14 mouse cellular contexts compared by ENCODE assay signal in genomic region chr10:43588470-43589177, GRCm38 (mm10). TPM values are rescaled to one million over a fixed set of nuclear protein-coding genes. Genes with fewer than 3 reads are reported as not detected.
DNase-seq lines count a peak whose midpoint lies in the region; ATAC-seq lines count a peak whose summit lies in the region.
"Had no signal": no experiment of that assay in that cellular context is flagged by ENCODE, and none has a peak within 500 bp of the region (broad histone marks: within the 10 kb centered on the region; RNA-seq: fewer than 3 reads in every experiment).

No protein-coding gene starts in this region.

- no peaks in the 10 kb centered on the region for H3K9me3 ChIP-seq in hindbrain, embryonic 12.5 days (replicated peaks)
- H3K9me3 ChIP-seq in hindbrain, embryonic 11.5 days (ENCODE audit: control insufficient read depth, low read length) = no peaks in the 10 kb centered on the region
- no peaks in the 10 kb centered on the region for H3K9me3 ChIP-seq in liver, embryonic 16.5 days (replicated peaks; ENCODE audit: control insufficient read depth, low read length)
- H3K9me3 ChIP-seq: forebrain, embryonic 10.5 days; midbrain, embryonic 10.5 days had no signal

- H3K4me3 ChIP-seq in hindbrain, embryonic 12.5 days = no peak overlapping the region
- H3K4me3 ChIP-seq in hindbrain, embryonic 11.5 days (ENCODE audit: low read depth, low read length) = no peak overlapping the region
- no peak overlapping the region for H3K4me3 ChIP-seq in liver, embryonic 16.5 days (ENCODE audit: low read depth, low read length)
- H3K4me3 ChIP-seq: forebrain, embryonic 10.5 days; midbrain, embryonic 10.5 days; myocyte had no signal

- 73% methylated on average over 8 of the region's 8 CpGs for WGBS in hindbrain, embryonic 12.5 days
- 69% methylated on average over 8 of the region's 8 CpGs for WGBS in hindbrain, embryonic 11.5 days
- 36% methylated on average over 8 of the region's 8 CpGs for WGBS in liver, embryonic 16.5 days (ENCODE audit: insufficient replicate concordance)

- no peak for ATAC-seq in hindbrain, embryonic 12.5 days (ENCODE audit: low FRiP score)
- no peak for ATAC-seq in hindbrain, embryonic 11.5 days (ENCODE audit: low FRiP score)
- ATAC-seq in liver, embryonic 16.5 days (ENCODE audit: low read depth) = no peak
- ATAC-seq: hindbrain, postnatal 0 days had no signal

- no peak overlapping the region for H3K27ac ChIP-seq in hindbrain, embryonic 12.5 days
- no peak overlapping the region for H3K27ac ChIP-seq in hindbrain, embryonic 11.5 days (ENCODE audit: low read depth, low read length)
- peak overlapping the region; percentile 79 for H3K27ac ChIP-seq in liver, embryonic 16.5 days (ENCODE audit: low read length)
- H3K27ac ChIP-seq: forebrain, embryonic 10.5 days; hindbrain, postnatal 0 days; midbrain, embryonic 10.5 days had no signal

- H3K9ac ChIP-seq in hindbrain, embryonic 12.5 days = no peak overlapping the region
- H3K9ac ChIP-seq in hindbrain, embryonic 11.5 days (ENCODE audit: low read depth, low read length) = no peak overlapping the region
- H3K9ac ChIP-seq in liver, embryonic 16.5 days (ENCODE audit: low read depth, low read length) = peak overlapping the region; percentile 9; the same call in 1 of the 2 replicates

- H3K4me1 ChIP-seq in hindbrain, embryonic 12.5 days = peaks cover 5% of the 10 kb centered on the region; the same call in 1 of the 2 replicates
- no peaks in the 10 kb centered on the region for H3K4me1 ChIP-seq in hindbrain, embryonic 11.5 days (replicated peaks; ENCODE audit: control insufficient read depth, insufficient read depth, low read length)
- H3K4me1 ChIP-seq in liver, embryonic 16.5 days (ENCODE audit: control insufficient read depth, low read depth, low read length) = peaks cover 41% of the 10 kb centered on the region

- 0 out of 2 replicates have a peak overlapping the region, but pooled peaks have one; percentile 4 for H3K4me2 ChIP-seq in hindbrain, embryonic 12.5 days (replicated peaks)
- no peak overlapping the region for H3K4me2 ChIP-seq in hindbrain, embryonic 11.5 days (replicated peaks; ENCODE audit: low read depth, low read length)
- H3K4me2 ChIP-seq in liver, embryonic 16.5 days (ENCODE audit: low read depth, low read length) = no peak overlapping the region

- no peaks in the 10 kb centered on the region for H3K27me3 ChIP-seq in hindbrain, embryonic 12.5 days
- no peaks in the 10 kb centered on the region for H3K27me3 ChIP-seq in hindbrain, embryonic 11.5 days (ENCODE audit: control insufficient read depth, insufficient read depth, low read length)
- H3K27me3 ChIP-seq in liver, embryonic 16.5 days (ENCODE audit: control insufficient read depth, insufficient read depth, low read depth, low read length) = no peaks in the 10 kb centered on the region

- no peak for DNase-seq in hindbrain, embryonic 11.5 days (ENCODE audit: low spot score)
- peak; percentile 74 for DNase-seq in MEL-GATA-1-ER (ENCODE audit: extremely low read depth, low read depth)
- DNase-seq in kidney, adult 9 months = peak; percentile 42
- DNase-seq in layer of hippocampus, adult 18-20 months (ENCODE audit: low spot score in 2 of 2) = no peak
- DNase-seq in urinary bladder, postnatal 4 days (ENCODE audit: low spot score in 2 of 2) = no peak
- no peak for DNase-seq in embryo, embryonic 10.5 days (ENCODE audit: low spot score)
- DNase-seq: cerebellum, postnatal 36 days; lung, adult 2 months had no signal

- peaks cover 15% of the 10 kb centered on the region for H3K36me3 ChIP-seq in hindbrain, embryonic 12.5 days
- H3K36me3 ChIP-seq in hindbrain, embryonic 11.5 days (ENCODE audit: control insufficient read depth, insufficient read depth, low read length) = no peaks in the 10 kb centered on the region
- H3K36me3 ChIP-seq in liver, embryonic 16.5 days (ENCODE audit: control insufficient read depth, insufficient read depth) = peaks cover 15% of the 10 kb centered on the region

RNA-seq across cellular contexts. Expression of gene Cd24a, which starts 10.5 kb away (rescaled TPM):
- polyA plus RNA-seq in hindbrain, embryonic 12.5 days (2016; fragmentation: Nextera tagmentation; extraction: Ambion mirVana) = 727 and 798 TPM in 2 replicates
- polyA plus RNA-seq in hindbrain, embryonic 11.5 days (2014; fragmentation: Nextera tagmentation; extraction: Ambion mirVana) = 783 and 816 TPM in 2 replicates
- polyA plus RNA-seq in liver, embryonic 16.5 days (2015; fragmentation: Nextera tagmentation; extraction: Ambion mirVana) = 927 and 938 TPM in 2 replicates
- total RNA-seq in layer of hippocampus, adult 18-20 months (2021) = 1 to 10 TPM; 6.3 to 6.8 TPM

RNA-seq across cellular contexts. Expression of gene 1700021F05Rik, which starts 47.8 kb away (rescaled TPM):
- 53.7 and 65.4 TPM in 2 replicates for polyA plus RNA-seq in hindbrain, embryonic 12.5 days (2016; fragmentation: Nextera tagmentation; extraction: Ambion mirVana)
- polyA plus RNA-seq in hindbrain, embryonic 11.5 days (2014; fragmentation: Nextera tagmentation; extraction: Ambion mirVana) = 70.4 and 76.2 TPM in 2 replicates
- 21.6 and 26.4 TPM in 2 replicates for polyA plus RNA-seq in liver, embryonic 16.5 days (2015; fragmentation: Nextera tagmentation; extraction: Ambion mirVana)
- total RNA-seq in layer of hippocampus, adult 18-20 months (2021) = 10 to 100 TPM; 44.3 to 46.4 TPM

Comparison
In these comparisons a context has a peak if more than half of its experiments do, and no peak if none do; other contexts are left out.
1. DNase-seq: peak in MEL-GATA-1-ER (single experiment) and kidney, adult 9 months (single experiment); none in hindbrain, embryonic 11.5 days (single experiment), layer of hippocampus, adult 18-20 months (0 of 2), urinary bladder, postnatal 4 days (0 of 2) and embryo, embryonic 10.5 days (single experiment).